Mouse (Mus musculus): ENCODE results near the gene Vsnl1.

Vsnl1 gene

GRCm38 (mm10) chr12:11436497-11437265, at the start of gene Vsnl1:
Gene Vsnl1, minus strand, starts transcription at chr12:11436613.
- DNase-seq = peak; percentile 38 to 50

GRCm38 (mm10) chr12:11456632-11457031, 20.2 kb upstream of the Vsnl1 start:
- DNase-seq = no peak

GRCm38 (mm10) chr12:11456213-11456612, 19.8 kb upstream of the Vsnl1 start:
- no peak for DNase-seq

GRCm38 (mm10) chr12:11455549-11456194, 19.3 kb upstream of the Vsnl1 start, which contains the start of gene Rad51ap2:
Gene Rad51ap2, plus strand, starts transcription at chr12:11456079.
- peak; percentile 90 to 91 for DNase-seq

GRCm38 (mm10) chr12:11454146-11454545, 17.7 kb upstream of the Vsnl1 start:
- DNase-seq = no peak

GRCm38 (mm10) chr12:11437907-11438447, 1.6 kb upstream of the Vsnl1 start:
- DNase-seq = no peak

GRCm38 (mm10) chr12:11437266-11437906, 973 bp upstream of the Vsnl1 start:
- peak; percentile 69 to 78 for DNase-seq

- no peak for DNase-seq
Observed at GRCm38 (mm10) chr12:11436023-11436350, 426 bp downstream of the Vsnl1 start.

- DNase-seq = no peak
Observed at GRCm38 (mm10) chr12:11435246-11436022, 979 bp downstream of the Vsnl1 start.

GRCm38 (mm10) chr12:11434446-11434845, 2.0 kb downstream of the Vsnl1 start:
- no peak for DNase-seq

- no peak for DNase-seq
Observed at GRCm38 (mm10) chr12:11433716-11434115, 2.7 kb downstream of the Vsnl1 start.

GRCm38 (mm10) chr12:11433126-11433525, 3.3 kb downstream of the Vsnl1 start:
- DNase-seq = no peak

GRCm38 (mm10) chr12:11427396-11427795, 9.0 kb downstream of the Vsnl1 start:
- no peak for DNase-seq

- DNase-seq = no peak
Observed at GRCm38 (mm10) chr12:11418112-11418511, 18.3 kb downstream of the Vsnl1 start.

- no peak for DNase-seq
Observed at GRCm38 (mm10) chr12:11407679-11408078, 28.7 kb downstream of the Vsnl1 start.

- DNase-seq = no peak
Observed at GRCm38 (mm10) chr12:11398791-11399190, 37.6 kb downstream of the Vsnl1 start.

GRCm38 (mm10) chr12:11397029-11397428, 39.4 kb downstream of the Vsnl1 start:
- no peak for DNase-seq

GRCm38 (mm10) chr12:11395470-11395869, 40.9 kb downstream of the Vsnl1 start:
- no peak for DNase-seq

GRCm38 (mm10) chr12:11392525-11392924, 43.9 kb downstream of the Vsnl1 start:
- DNase-seq = peak; percentile 48 to 50

- DNase-seq = peak; percentile 34 to 52
Observed at GRCm38 (mm10) chr12:11391244-11391949, 45.0 kb downstream of the Vsnl1 start.

- DNase-seq = no peak
Observed at GRCm38 (mm10) chr12:11389141-11389540, 47.3 kb downstream of the Vsnl1 start.

GRCm38 (mm10) chr12:11384754-11385153, 51.7 kb downstream of the Vsnl1 start:
- no peak for DNase-seq

Measured in kidney, postnatal 25 days (tissue).